Mouse (Mus musculus) cortical plate, adult 2 months (tissue): ENCODE data around the gene Tmcc3.

Experiments used
- CTCF ChIP-seq: fragments of 200-500 bp; IDR thresholded peaks from 2 replicates; pipeline ENCODE4 v1.5.1; 2011; ENCODE audit warnings: mild to moderate bottlenecking, control low read depth, low read length; ENCODE audit not compliant: insufficient read depth; ENCODE audit errors: extremely low read depth
- POLR2A ChIP-seq: fragments of 200-500 bp; IDR thresholded peaks from 2 replicates; pipeline ENCODE4 v1.6.1; 2011; ENCODE audit warnings: mild to moderate bottlenecking, low read length, control low read depth; ENCODE audit not compliant: insufficient read depth; ENCODE audit errors: extremely low read depth

GRCm38 (mm10) chr10:94389219-94389618 lies 77.5 kb downstream of the Tmcc3 start:
- no peak for TF ChIP-seq POLR2A
- TF ChIP-seq CTCF: no peak
